In the genomic region with DNA sequence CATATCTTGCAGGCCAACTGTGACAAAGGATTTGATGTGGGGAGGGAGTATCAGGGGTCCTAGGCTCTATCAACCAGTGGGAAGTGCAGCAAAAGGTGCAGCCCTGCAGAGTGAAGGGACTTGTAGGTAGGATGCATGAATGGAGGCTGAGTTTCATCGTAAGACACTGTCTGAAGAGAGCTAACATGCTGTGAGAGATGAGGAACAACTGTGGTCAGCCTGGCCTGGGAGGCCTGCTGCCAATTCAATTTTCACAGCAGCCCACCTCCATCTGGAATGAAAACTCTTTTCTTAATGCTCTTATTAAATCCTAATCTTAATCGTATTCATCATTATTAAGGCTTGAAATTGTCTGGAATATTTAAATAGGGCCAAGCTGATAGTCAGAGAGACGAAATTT, we compare ENCODE assay signal across 11 mouse cellular contexts.
"Had no signal": no experiment of that assay in that cellular context is flagged by ENCODE, and none has a peak within 500 bp of the region (broad histone marks: within the 10 kb centered on the region; RNA-seq: fewer than 3 reads in every experiment).

No protein-coding gene starts in this region.

- H3K4me3 ChIP-seq: left cerebral cortex, adult 2 months; liver, embryonic 13.5 days; midbrain, embryonic 13.5 days had no signal

- DNase-seq: kidney, adult 2 months; kidney, postnatal 25 days; layer of hippocampus, postnatal 36 days; liver, embryonic 13.5 days; thymus, adult 18-20 months; thymus, postnatal 36 days had no signal

- H3K9me3 ChIP-seq: liver, embryonic 13.5 days; midbrain, embryonic 13.5 days had no signal

- H3K9ac ChIP-seq: liver, embryonic 13.5 days; midbrain, embryonic 13.5 days had no signal

- H3K36me3 ChIP-seq: liver, embryonic 13.5 days; midbrain, embryonic 13.5 days had no signal

- ATAC-seq: intestine, postnatal 0 days; midbrain, embryonic 13.5 days had no signal

- H3K27ac ChIP-seq: kidney, postnatal 0 days; left cerebral cortex, adult 2 months; liver, embryonic 13.5 days; macrophage; midbrain, embryonic 13.5 days had no signal

- H3K4me1 ChIP-seq: liver, embryonic 13.5 days; midbrain, embryonic 13.5 days had no signal

- H3K27me3 ChIP-seq: liver, embryonic 13.5 days; midbrain, embryonic 13.5 days had no signal

- H3K4me2 ChIP-seq: liver, embryonic 13.5 days; midbrain, embryonic 13.5 days had no signal
